Mouse (Mus musculus) ES-E14 (cell line): Measurements from ENCODE around the gene 4930503B20Rik.

ENCODE experiments used
- HCFC1 ChIP-seq: IDR thresholded peaks from 2 replicates; pipeline ENCODE4 v1.6.1; 2012; ENCODE audit warnings: low read length, inconsistent platforms, borderline replicate concordance; ENCODE audit not compliant: insufficient read depth
- MAFK ChIP-seq: IDR thresholded peaks from 2 replicates; pipeline ENCODE4 v1.6.1; 2014; ENCODE audit warnings: mild to moderate bottlenecking, low read depth, low read length, inconsistent platforms; ENCODE audit not compliant: insufficient read depth
- ZC3H11A ChIP-seq: IDR thresholded peaks from 2 replicates; pipeline ENCODE4 v1.6.1; 2012; ENCODE audit warnings: low read depth, mild to moderate bottlenecking, inconsistent platforms, low read length, borderline replicate concordance
- ZNF384 ChIP-seq: IDR thresholded peaks from 2 replicates; pipeline ENCODE4 v1.6.1; 2012; ENCODE audit warnings: low read depth, low read length, inconsistent platforms

GRCm38 (mm10) chr3:146681696-146682095 is 30.6 kb upstream of the 4930503B20Rik start:
- TF ChIP-seq MAFK (no peak), ZC3H11A (no peak), HCFC1 (no peak), ZNF384 (no peak)
